Comparison of ENCODE assay signal across 24 mouse cellular contexts in the genomic region with DNA sequence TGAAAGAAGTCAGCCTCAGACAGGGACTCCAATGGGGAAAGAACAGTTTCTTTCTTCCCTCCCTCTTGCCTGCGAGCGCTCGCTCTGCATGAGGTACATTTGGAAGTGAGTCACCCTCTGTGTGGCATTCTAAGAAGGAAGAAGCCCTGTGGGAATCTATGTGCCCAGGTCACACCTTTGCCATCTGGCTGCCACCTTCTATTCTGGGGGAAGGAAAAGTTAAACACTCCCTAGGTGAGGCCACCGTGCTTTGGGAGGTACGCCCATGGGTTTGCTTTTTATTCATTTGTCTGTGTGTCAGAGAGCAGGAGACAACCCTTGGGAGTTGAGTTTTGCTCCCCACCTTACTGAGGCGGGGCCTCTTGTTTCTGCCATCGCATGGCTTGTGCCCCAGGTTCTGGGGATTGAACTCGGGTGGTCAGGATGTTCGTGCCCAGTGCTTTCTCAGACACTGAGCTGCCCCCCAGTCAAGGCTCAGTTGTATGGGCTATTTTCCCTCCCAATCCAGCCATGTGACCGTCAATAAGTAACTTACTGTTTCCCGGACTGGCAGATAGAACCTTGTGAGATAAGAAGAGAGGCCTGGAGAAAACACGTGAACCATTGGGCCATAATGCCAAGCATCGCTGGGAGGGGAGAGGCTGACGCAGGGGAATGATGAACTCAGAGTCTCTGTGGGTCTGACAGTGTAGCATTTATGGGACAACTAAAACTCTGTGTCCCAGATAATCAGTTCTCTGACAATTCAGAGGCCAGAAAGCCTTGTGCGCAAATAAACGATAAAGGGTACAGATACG. TPM values are rescaled to one million over a fixed set of nuclear protein-coding genes. Genes with fewer than 3 reads are reported as not detected.
DNase-seq lines count a peak whose midpoint lies in the region; ATAC-seq and TF ChIP-seq lines count a peak whose summit lies in the region.
"Had no signal": no experiment of that assay in that cellular context is flagged by ENCODE, and none has a peak within 500 bp of the region (broad histone marks: within the 10 kb centered on the region; RNA-seq: fewer than 3 reads in every experiment).

No protein-coding gene starts in this region.

- H3K9ac ChIP-seq in intestine, embryonic 15.5 days: no peak overlapping the region
- no peak overlapping the region for H3K9ac ChIP-seq in intestine, embryonic 16.5 days (ENCODE audit: low read depth, low read length)
- no peak overlapping the region for H3K9ac ChIP-seq in stomach, embryonic 16.5 days (ENCODE audit: low read length)
- H3K9ac ChIP-seq: forebrain, embryonic 12.5 days; forebrain, embryonic 15.5 days; hindbrain, embryonic 13.5 days had no signal

- H3K36me3 ChIP-seq in intestine, embryonic 15.5 days: no peaks in the 10 kb centered on the region
- H3K36me3 ChIP-seq in intestine, embryonic 16.5 days (ENCODE audit: control insufficient read depth, insufficient read depth, low read length): no peaks in the 10 kb centered on the region
- H3K36me3 ChIP-seq in stomach, embryonic 16.5 days (ENCODE audit: control insufficient read depth, insufficient read depth, low read length): no peaks in the 10 kb centered on the region
- H3K36me3 ChIP-seq: forebrain, embryonic 12.5 days; forebrain, embryonic 15.5 days; G1E; hindbrain, embryonic 10.5 days; hindbrain, embryonic 13.5 days had no signal

- 0 out of 2 replicates have a peak, but pooled peaks have one; percentile 43 for ATAC-seq in intestine, embryonic 15.5 days
- ATAC-seq in intestine, embryonic 16.5 days: no peak
- ATAC-seq in stomach, embryonic 16.5 days (ENCODE audit: insufficient read depth, low FRiP score): peak; percentile 71; the same call in 1 of the 2 replicates
- ATAC-seq in CD4-positive, CD25-positive, alpha-beta regulatory T cell, adult 4 months: no peak
- ATAC-seq: forebrain, embryonic 15.5 days; hindbrain, embryonic 16.5 days had no signal

- no peaks in the 10 kb centered on the region for H3K9me3 ChIP-seq in intestine, embryonic 15.5 days
- H3K9me3 ChIP-seq in intestine, embryonic 16.5 days (ENCODE audit: control insufficient read depth, low read length): no peaks in the 10 kb centered on the region
- no peaks in the 10 kb centered on the region for H3K9me3 ChIP-seq in stomach, embryonic 16.5 days (replicated peaks; ENCODE audit: control insufficient read depth, low read length)
- H3K9me3 ChIP-seq: forebrain, embryonic 12.5 days; forebrain, embryonic 15.5 days; G1E; hindbrain, embryonic 10.5 days; hindbrain, embryonic 13.5 days had no signal

- H3K4me3 ChIP-seq in cerebellum, adult 2 months (replicated peaks; ENCODE audit: insufficient read depth, low read depth, low read length): no peak overlapping the region
- H3K4me3 ChIP-seq in intestine, embryonic 15.5 days (replicated peaks): no peak overlapping the region
- no peak overlapping the region for H3K4me3 ChIP-seq in intestine, embryonic 16.5 days (ENCODE audit: low read length)
- no peak overlapping the region for H3K4me3 ChIP-seq in stomach, embryonic 16.5 days (replicated peaks; ENCODE audit: low read length)
- H3K4me3 ChIP-seq: forebrain, embryonic 12.5 days; forebrain, embryonic 15.5 days; hindbrain, embryonic 10.5 days; hindbrain, embryonic 13.5 days had no signal

- H3K4me1 ChIP-seq in cerebellum, adult 2 months (ENCODE audit: control insufficient read depth, insufficient read depth, low read length): peaks cover 6% of the 10 kb centered on the region
- no peaks in the 10 kb centered on the region for H3K4me1 ChIP-seq in intestine, embryonic 15.5 days (replicated peaks)
- H3K4me1 ChIP-seq in intestine, embryonic 16.5 days (ENCODE audit: control insufficient read depth, insufficient read depth, low read length): peaks cover 3% of the 10 kb centered on the region; the same call in 1 of the 2 replicates
- peaks cover 6% of the 10 kb centered on the region; the same call in 1 of the 2 replicates for H3K4me1 ChIP-seq in stomach, embryonic 16.5 days (ENCODE audit: control insufficient read depth, insufficient read depth, low read length)
- H3K4me1 ChIP-seq: forebrain, embryonic 12.5 days; hindbrain, embryonic 10.5 days had no signal

- TF ChIP-seq CTCF in cerebellum, adult 2 months (IDR thresholded peaks at IDR 0.05; ENCODE audit: borderline replicate concordance, insufficient read depth, low read depth, low read length): no peak

- 77% methylated on average over 17 of the region's 17 CpGs for WGBS in cerebellum, adult 2 months
- WGBS in intestine, embryonic 15.5 days: 77% methylated on average over 17 of the region's 17 CpGs
- WGBS in intestine, embryonic 16.5 days: 77% methylated on average over 17 of the region's 17 CpGs
- WGBS in stomach, embryonic 16.5 days: 73% methylated on average over 17 of the region's 17 CpGs

- TF ChIP-seq POLR2A in cerebellum, adult 2 months (IDR thresholded peaks at IDR 0.05; ENCODE audit: borderline replicate concordance, insufficient read depth, low read length): no peak

- H3K27me3 ChIP-seq in cerebellum, adult 2 months (ENCODE audit: control insufficient read depth, insufficient read depth, low read length): no peaks in the 10 kb centered on the region
- no peaks in the 10 kb centered on the region for H3K27me3 ChIP-seq in intestine, embryonic 15.5 days (replicated peaks)
- no peaks in the 10 kb centered on the region for H3K27me3 ChIP-seq in intestine, embryonic 16.5 days (replicated peaks; ENCODE audit: control insufficient read depth, insufficient read depth, low read length)
- no peaks in the 10 kb centered on the region for H3K27me3 ChIP-seq in stomach, embryonic 16.5 days (ENCODE audit: control insufficient read depth, insufficient read depth, low read length)
- H3K27me3 ChIP-seq: CH12.LX; forebrain, embryonic 12.5 days; forebrain, embryonic 15.5 days; hindbrain, embryonic 13.5 days had no signal

- DNase-seq in cerebellum, adult 2 months: peak; percentile 18 to 20
- DNase-seq in cerebellum, adult 9-11 months: no peak
- DNase-seq in NIH3T3 (ENCODE audit: low read depth): peak; percentile 9
- no peak for DNase-seq in frontal cortex, postnatal 25 days (ENCODE audit: low spot score in 2 of 2)
- DNase-seq: adrenal gland, adult 2 months; adrenal gland, postnatal 14 days; cerebellum, adult 18-20 months; cerebellum, postnatal 10 days; embryo, embryonic 11 days; gastrocnemius, postnatal 10 days; gastrocnemius, postnatal 36 days; kidney, adult 11 months had no signal

- no peak overlapping the region for H3K27ac ChIP-seq in cerebellum, adult 2 months (ENCODE audit: insufficient read depth, low read length)
- H3K27ac ChIP-seq in intestine, embryonic 15.5 days: no peak overlapping the region
- H3K27ac ChIP-seq in intestine, embryonic 16.5 days (ENCODE audit: low read length): no peak overlapping the region
- H3K27ac ChIP-seq in stomach, embryonic 16.5 days (ENCODE audit: low read length): peak overlapping the region; percentile 27
- H3K27ac ChIP-seq: forebrain, embryonic 12.5 days; forebrain, embryonic 15.5 days; hindbrain, embryonic 10.5 days; hindbrain, embryonic 13.5 days had no signal

- no peak overlapping the region for H3K4me2 ChIP-seq in intestine, embryonic 15.5 days (replicated peaks)
- no peak overlapping the region for H3K4me2 ChIP-seq in intestine, embryonic 16.5 days (ENCODE audit: low read depth, low read length)
- H3K4me2 ChIP-seq in stomach, embryonic 16.5 days (ENCODE audit: low read depth, low read length): no peak overlapping the region
- H3K4me2 ChIP-seq: forebrain, embryonic 12.5 days; forebrain, embryonic 15.5 days; heart, embryonic 11.5 days; hindbrain, embryonic 13.5 days had no signal

RNA-seq across cellular contexts. Expression of a gene that starts 35.4 kb away (rescaled TPM):
- 36.2 and 38.4 TPM in 2 replicates for polyA plus RNA-seq in cerebellum, adult 2 months (2012; rRNA removed)
- 48.3 and 50.6 TPM in 2 replicates for polyA plus RNA-seq in intestine, embryonic 15.5 days (2015; fragmentation: Nextera tagmentation; extraction: Ambion mirVana)
- 32.5 and 37.0 TPM in 2 replicates for polyA plus RNA-seq in intestine, embryonic 16.5 days (2015; fragmentation: Nextera tagmentation; extraction: Ambion mirVana)
- polyA plus RNA-seq in stomach, embryonic 16.5 days (2015; fragmentation: Nextera tagmentation; extraction: Ambion mirVana): 68.1 and 71.4 TPM in 2 replicates
- polyA plus RNA-seq in CD4-positive, CD25-positive, alpha-beta regulatory T cell, adult 4 months (2017; shearing (Covaris generic)): 1 to 10 TPM; 6.7 to 7.9 TPM
- polyA plus RNA-seq: G1E had no signal

Comparison
In these comparisons a context has a peak if more than half of its experiments do, and no peak if none do; other contexts are left out.
1. DNase-seq: peak in cerebellum, adult 2 months (2 of 2) and NIH3T3 (single experiment); none in cerebellum, adult 9-11 months (single experiment) and frontal cortex, postnatal 25 days (0 of 2).
2. ATAC-seq: peak in intestine, embryonic 15.5 days (single experiment) and stomach, embryonic 16.5 days (single experiment); none in intestine, embryonic 16.5 days (single experiment) and CD4-positive, CD25-positive, alpha-beta regulatory T cell, adult 4 months (single experiment).